Mouse (Mus musculus) Patski (cell line): Measurements from ENCODE around the gene Ndufaf3. TPM values are rescaled to one million over a fixed set of nuclear protein-coding genes. Genes with fewer than 3 reads are reported as not detected.

Experiments
- ATAC-seq: fragments of 100-300 bp; one replicate; pipeline ENCODE4 v1.8.0; 2021
- CTCF ChIA-PET: fragments of 350-600 bp; sonication (Branson Sonifier 250); formaldehyde crosslinking; loops from one replicate; lab custom pipeline; 2022; ENCODE audit warnings: inconsistent platforms; lab: Charles Lee
- POLR2A ChIA-PET: fragments of 350-600 bp; sonication (Branson Sonifier 250); formaldehyde crosslinking; loops from one replicate; lab custom pipeline; 2022; ENCODE audit warnings: antibody characterized with exemption, inconsistent platforms; lab: Charles Lee
- DNase-seq: peaks from one replicate; pipeline ENCODE4 v3.0.0-alpha.2; 2011; ENCODE audit warnings: low read depth, low spot score
- H3K27me3 ChIP-seq: fragments of 371-371 bp; one replicate; pipeline ENCODE4 v1.5.1; 2021
- CTCF ChIP-seq: fragments of 100-300 bp; IDR thresholded peaks from one replicate; pipeline ENCODE4 v1.5.1; 2021
- in situ Hi-C: fragments of 300-500 bp; cut with MboI; formaldehyde crosslinking; loops from 3 replicates; pipeline ENCODE4 v1.11.1; 2018; ENCODE audit warnings: low pct_unique_long_range_greater_than_20kb, mixed read lengths
- polyA plus RNA-seq: library from polyadenylated mRNA; unstranded; gene quantifications from one replicate; pipeline ENCODE4 v1.2.3, GENCODE M21; 2021

Gene Ndufaf3
- polyA plus RNA-seq, 1 experiment from 2014 or later, result 58.4 TPM

GRCm38 (mm10) chr9:108517931-108518332 is 49.3 kb downstream of the Ndufaf3 start:
- in situ Hi-C loops, result no loop called here
- ChIA-PET POLR2A (interaction anchor here (0.7 to 2.1 kb wide), 4 partner anchors 10 to 892 kb away, joined by 3 to 8 read pairs (median 4); partner anchors contain the start of genes Ndufaf3 and Qars), CTCF (no interaction called here)
- no peaks in the 10 kb centered on the region for H3K27me3 ChIP-seq
- ATAC-seq, result peak; percentile 3
- DNase-seq, result peak; percentile 12
- no peak for TF ChIP-seq CTCF

GRCm38 (mm10) chr9:108517253-108517930 is 49.8 kb downstream of the Ndufaf3 start:
- TF ChIP-seq CTCF, result no peak
- H3K27me3 ChIP-seq, result no peaks in the 10 kb centered on the region
- peak; percentile 27 for DNase-seq
- peak; percentile 38 for ATAC-seq
- ChIA-PET CTCF (no interaction called here), POLR2A (interaction anchor here (0.7 to 2.1 kb wide), 4 partner anchors 10 to 892 kb away, joined by 3 to 8 read pairs (median 4); partner anchors contain the start of genes Ndufaf3 and Qars)
- in situ Hi-C loops, result no loop called here

GRCm38 (mm10) chr9:108516380-108517251 is 50.6 kb downstream of the Ndufaf3 start, which contains the start of gene Qrich1:
Qrich1 (plus strand) TSS chr9:108516806.
- no peaks in the 10 kb centered on the region for H3K27me3 ChIP-seq
- ATAC-seq, result peak; percentile 94
- in situ Hi-C loops, result no loop called here
- ChIA-PET CTCF (no interaction called here), POLR2A (interaction anchor here (1.4 to 2.1 kb wide), 3 partner anchors 9 to 52 kb away, joined by 3 to 8 read pairs (median 6); partner anchors contain the start of genes Ndufaf3 and Qars)
- DNase-seq, result peak; percentile 86
- TF ChIP-seq CTCF, result no peak

Other genes starting within 250 kb of the Ndufaf3 start
- gene Gpx1, start 228.5 kb downstream of the Ndufaf3 start, polyA plus RNA-seq, result 372 TPM
- gene Usp4, start 219.6 kb downstream of the Ndufaf3 start, polyA plus RNA-seq, result 82.1 TPM
- gene 1700102P08Rik, start 174.6 kb downstream of the Ndufaf3 start, polyA plus RNA-seq, result 0.82 TPM
- gene Ccdc36, start 138.9 kb downstream of the Ndufaf3 start, polyA plus RNA-seq, result not detected
- not detected for gene BC048562, start 131.0 kb downstream of the Ndufaf3 start, polyA plus RNA-seq
- gene Ccdc71, start 106.9 kb downstream of the Ndufaf3 start, polyA plus RNA-seq, result 33.0 TPM
- gene Klhdc8b, start 105.9 kb downstream of the Ndufaf3 start, polyA plus RNA-seq, result 20.8 TPM
- gene Lamb2, start 87.7 kb downstream of the Ndufaf3 start, polyA plus RNA-seq, result 131 TPM
- 142 TPM for gene Usp19, start 76.8 kb downstream of the Ndufaf3 start, polyA plus RNA-seq
- gene Qars, start 59.7 kb downstream of the Ndufaf3 start, polyA plus RNA-seq, result 156 TPM
- gene Qrich1, start 50.6 kb downstream of the Ndufaf3 start, polyA plus RNA-seq, result 93.1 TPM
- gene Impdh2, start 7.1 kb downstream of the Ndufaf3 start, polyA plus RNA-seq, result 93.3 TPM
- 153 TPM for gene Dalrd3, start 2.5 kb upstream of the Ndufaf3 start, polyA plus RNA-seq
- 60.6 TPM for gene Wdr6, start 11.3 kb upstream of the Ndufaf3 start, polyA plus RNA-seq
- gene P4htm, start 30.2 kb upstream of the Ndufaf3 start, polyA plus RNA-seq, result 8.6 TPM
- gene Arih2, start 82.0 kb upstream of the Ndufaf3 start, polyA plus RNA-seq, result 43.7 TPM
- 48.1 TPM for gene Slc25a20, start 94.7 kb upstream of the Ndufaf3 start, polyA plus RNA-seq
- gene Prkar2a, start 121.9 kb upstream of the Ndufaf3 start, polyA plus RNA-seq, result 30.9 TPM
- 89.9 TPM for gene Ip6k2, start 216.4 kb upstream of the Ndufaf3 start, polyA plus RNA-seq
- gene Nckipsd, start 240.9 kb upstream of the Ndufaf3 start, polyA plus RNA-seq, result 15.9 TPM